Mouse (Mus musculus): Measurements from ENCODE around the gene Ogfr.

Ogfr gene

DNA sequence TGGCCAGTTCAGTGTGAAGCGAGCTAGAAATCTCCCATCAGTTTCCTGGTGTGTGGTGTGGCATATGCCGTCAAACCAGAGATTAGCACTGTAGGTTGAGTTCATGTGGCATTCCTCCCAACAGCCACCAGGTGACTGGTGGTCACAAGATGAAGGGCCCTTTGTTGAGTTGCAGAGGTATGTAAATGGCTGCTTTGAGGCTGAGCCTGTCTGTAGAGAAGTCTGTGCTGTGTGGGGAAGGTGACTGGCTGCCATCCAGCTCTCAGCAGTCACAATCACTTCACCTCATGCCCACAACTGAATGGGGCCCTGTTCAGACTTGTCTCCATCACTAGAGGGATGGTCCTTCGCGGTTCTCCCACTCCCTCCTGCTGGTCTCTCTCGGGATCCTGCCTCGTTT is 15.7 kb downstream of the Ogfr start:
- no peak for DNase-seq

GRCm38 (mm10) chr2:180610283-180610682 is 21.2 kb downstream of the Ogfr start:
- DNase-seq = no peak

GRCm38 (mm10) chr2:180611882-180612281 is 22.8 kb downstream of the Ogfr start:
- DNase-seq = no peak

DNA sequence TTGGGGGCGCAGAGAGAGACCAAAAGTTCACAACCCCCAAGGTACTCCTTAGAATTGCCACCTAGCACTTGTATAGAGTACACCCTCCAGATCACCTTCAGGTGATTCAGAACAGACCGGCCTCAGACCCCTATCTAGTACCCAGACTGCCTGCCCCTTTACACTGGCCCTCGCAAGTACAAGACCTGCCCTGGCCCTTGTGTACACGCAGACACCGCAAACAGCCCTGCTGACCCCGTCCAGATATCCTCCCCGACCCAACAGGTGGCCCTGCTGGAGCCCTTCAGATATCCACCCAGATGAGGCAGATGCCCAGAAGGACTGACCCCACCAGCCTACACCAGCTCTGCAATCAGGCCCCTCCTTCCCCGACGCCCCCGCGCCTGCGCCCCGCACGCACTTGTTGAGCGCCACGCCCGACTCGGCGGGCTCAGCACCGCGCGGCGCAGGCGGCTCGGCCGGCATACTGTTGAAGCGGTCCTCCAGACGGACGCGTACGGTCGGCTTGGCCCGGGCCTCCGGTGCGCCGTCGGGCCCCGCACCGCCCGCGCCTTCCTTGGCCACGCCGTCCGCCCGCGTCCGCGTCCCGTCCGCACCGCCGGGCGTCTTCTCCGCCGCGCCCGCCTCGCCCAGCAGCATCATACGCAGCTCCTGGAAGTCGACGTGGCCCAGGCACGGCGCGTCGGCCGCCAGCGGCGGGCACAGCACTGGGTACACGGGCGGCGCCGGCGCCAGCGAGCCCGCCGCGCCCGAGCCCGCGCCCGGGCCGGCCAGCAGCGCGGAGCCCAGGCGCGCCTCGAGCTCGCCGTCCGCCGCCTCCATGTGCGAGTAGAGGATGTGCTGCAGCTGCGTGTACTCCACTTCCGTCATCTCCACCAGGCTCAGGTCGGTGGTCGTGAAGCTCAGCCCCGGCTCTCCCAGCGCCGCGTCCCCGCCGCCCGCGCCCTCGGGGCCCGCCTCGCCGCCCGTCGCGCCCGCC is 52.8 kb downstream of the Ogfr start:
- DNase-seq = no peak

GRCm38 (mm10) chr2:180642555-180643260 is 53.7 kb downstream of the Ogfr start, which contains the start of gene Tcfl5:
TSS of gene Tcfl5 (minus strand) at chr2:180642708.
- DNase-seq = no peak

DNA sequence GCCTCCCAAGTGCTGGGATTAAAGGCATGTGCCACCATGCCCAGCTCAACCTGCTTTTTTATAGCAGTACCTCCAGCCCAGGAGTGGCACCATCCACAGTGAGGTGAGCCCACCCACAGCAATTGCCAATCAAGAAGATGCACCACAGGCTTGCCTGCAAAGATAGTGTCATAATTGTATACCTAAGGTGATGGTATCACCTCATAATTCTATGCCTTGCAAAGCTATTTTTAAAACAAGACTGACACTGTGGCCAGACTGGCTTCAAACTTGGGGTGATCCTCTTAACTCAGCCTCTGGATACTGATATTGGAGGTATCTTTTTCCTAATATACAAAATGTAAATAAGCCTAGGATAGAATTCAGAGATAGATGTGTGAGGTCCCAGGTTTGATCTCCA is 54.6 kb downstream of the Ogfr start:
- DNase-seq = no peak

Data from cerebellum, adult 9-11 months (tissue).